Mouse (Mus musculus) heart, adult 2 months (tissue): ENCODE results near the gene Lypla2.

Experiments
- CTCF ChIP-seq: fragments of 200-600 bp; IDR thresholded peaks from 2 replicates; pipeline ENCODE4 v1.8.1; 2022; ENCODE audit warnings: antibody characterized with exemption, mild to moderate bottlenecking, moderate library complexity
- EP300 ChIP-seq: fragments of 200-500 bp; IDR thresholded peaks from 2 replicates; pipeline ENCODE4 v1.6.1; 2011; ENCODE audit warnings: low read depth, low read length, control low read depth; ENCODE audit not compliant: insufficient read depth

GRCm38 (mm10) chr4:136016059-136016602, 43.7 kb upstream of the Lypla2 start:
- TF ChIP-seq EP300 (no peak), CTCF (no peak)
